Mouse (Mus musculus) cerebral cortex, adult 2 months (tissue): Measurements from ENCODE around the gene Phpt1.

Experiments
- WGBS: fragments of 180-500 bp; shearing (Covaris S2); methylation state at CpG from one replicate; pipeline ENCODE4 v1.1.7; 2018; 5-methylcytosine and 5-hydroxymethylcytosine counted together

Gene Phpt1

GRCm38 (mm10) chr2:25574579-25575431, at the start of gene Phpt1, which contains the start of gene Mamdc4:
TSS of gene Phpt1 (minus strand) at chr2:25575224.
TSS of gene Mamdc4 (minus strand) at chr2:25574845.
- WGBS: under 1% methylated on average over 43 of the region's 45 CpGs

- 3% methylated on average over 34 of the region's 34 CpGs for WGBS
These were observed 46.5 kb upstream of the Phpt1 start, which contains the start of gene Tmem141 for GRCm38 (mm10) chr2:25621229-25622200. TSS of gene Tmem141 (minus strand) at chr2:25622005.

GRCm38 (mm10) chr2:25620852-25621228, 45.8 kb upstream of the Phpt1 start:
- WGBS: 78% methylated on average over 4 of the region's 4 CpGs

- 87% methylated on average over 6 of the region's 6 CpGs for WGBS
These were observed 45.4 kb upstream of the Phpt1 start for GRCm38 (mm10) chr2:25620386-25620785.

GRCm38 (mm10) chr2:25617578-25617977, 42.6 kb upstream of the Phpt1 start, which contains the start of gene Ccdc183:
TSS of gene Ccdc183 (minus strand) at chr2:25617678.
- WGBS: 93% methylated on average over 3 of the region's 3 CpGs

GRCm38 (mm10) chr2:25616398-25616797, 41.4 kb upstream of the Phpt1 start:
- 14% methylated on average over 22 of the region's 22 CpGs for WGBS

- WGBS: 56% methylated on average over 10 of the region's 10 CpGs
These were observed 33.6 kb upstream of the Phpt1 start for GRCm38 (mm10) chr2:25608671-25609070.

- under 1% methylated on average over 80 of the region's 80 CpGs for WGBS
These were observed 33.0 kb upstream of the Phpt1 start, which contains the start of gene Rabl6 for GRCm38 (mm10) chr2:25607761-25608622. TSS of gene Rabl6 (minus strand) at chr2:25608521.

- WGBS: 84% methylated on average over 5 of the region's 5 CpGs
These were observed 27.5 kb upstream of the Phpt1 start for GRCm38 (mm10) chr2:25602526-25602925.

- WGBS: 74% methylated on average over 2 of the region's 2 CpGs
These were observed 25.0 kb upstream of the Phpt1 start for GRCm38 (mm10) chr2:25600037-25600436.

- 77% methylated on average over 1 of the region's 1 CpGs for whole genome bisulfite sequencing
These were observed 23.7 kb upstream of the Phpt1 start for GRCm38 (mm10) chr2:25598749-25599148.

GRCm38 (mm10) chr2:25596765-25597510, 21.9 kb upstream of the Phpt1 start:
- WGBS: 93% methylated on average over 5 of the region's 5 CpGs

- 65% methylated on average over 2 of the region's 2 CpGs for WGBS
These were observed 16.8 kb upstream of the Phpt1 start for GRCm38 (mm10) chr2:25591863-25592262.

GRCm38 (mm10) chr2:25588227-25588907, 13.3 kb upstream of the Phpt1 start:
- 83% methylated on average over 8 of the region's 8 CpGs for WGBS

GRCm38 (mm10) chr2:25587290-25587689, 12.3 kb upstream of the Phpt1 start:
- WGBS: 92% methylated on average over 8 of the region's 8 CpGs

GRCm38 (mm10) chr2:25585601-25586000, 10.6 kb upstream of the Phpt1 start:
- 52% methylated on average over 3 of the region's 3 CpGs for WGBS

GRCm38 (mm10) chr2:25584856-25585255, 9.8 kb upstream of the Phpt1 start:
- WGBS: 59% methylated on average over 4 of the region's 4 CpGs

- 84% methylated on average over 3 of the region's 3 CpGs for WGBS
These were observed 9.1 kb upstream of the Phpt1 start for GRCm38 (mm10) chr2:25584152-25584551.

GRCm38 (mm10) chr2:25583571-25583970, 8.5 kb upstream of the Phpt1 start:
- 50% methylated on average over 4 of the region's 4 CpGs for WGBS

- WGBS: 58% methylated on average over 6 of the region's 6 CpGs
These were observed 8.1 kb upstream of the Phpt1 start for GRCm38 (mm10) chr2:25583120-25583481.
